Mouse (Mus musculus) kidney, adult 9 months (tissue): ENCODE results near the gene Kansl1l.
"Not testable (repeated sequence)": the region's sequence is repeated elsewhere in the genome, so short reads cannot be mapped to it uniquely, and the experiment has no call there.

Source experiments
- DNase-seq: peaks from one replicate; pipeline ENCODE4 v3.0.0; 2022

Kansl1l gene

GRCm38 (mm10) chr1:66816837-66817452, 417 bp downstream of the Kansl1l start:
- DNase-seq, result peak; percentile 91

- DNase-seq, result peak; percentile 86
Measured at GRCm38 (mm10) chr1:66815941-66816777, 1.2 kb downstream of the Kansl1l start.

GRCm38 (mm10) chr1:66814756-66815155, 2.6 kb downstream of the Kansl1l start:
- DNase-seq, result no peak

DNA sequence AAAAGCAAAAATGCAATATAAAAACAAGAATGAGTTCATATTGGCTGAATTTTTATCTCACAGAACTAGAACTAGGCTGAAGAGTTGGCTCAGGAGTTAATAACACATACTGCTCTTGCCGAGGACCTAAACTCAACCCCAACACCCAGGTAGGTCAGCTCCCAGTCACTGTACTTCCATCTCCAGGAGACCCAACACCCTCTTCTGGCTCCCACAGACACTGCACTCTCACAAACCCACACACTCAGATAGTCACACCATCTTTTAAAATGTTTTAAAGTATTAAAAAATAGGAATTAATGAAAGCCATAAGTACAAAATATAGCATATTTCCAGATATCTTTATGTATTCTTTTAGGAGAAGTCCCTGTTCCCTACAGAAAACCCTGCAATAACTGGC, 4.2 kb downstream of the Kansl1l start:
- DNase-seq, result no peak

GRCm38 (mm10) chr1:66806821-66807220, 10.5 kb downstream of the Kansl1l start:
- DNase-seq, result no peak

DNA sequence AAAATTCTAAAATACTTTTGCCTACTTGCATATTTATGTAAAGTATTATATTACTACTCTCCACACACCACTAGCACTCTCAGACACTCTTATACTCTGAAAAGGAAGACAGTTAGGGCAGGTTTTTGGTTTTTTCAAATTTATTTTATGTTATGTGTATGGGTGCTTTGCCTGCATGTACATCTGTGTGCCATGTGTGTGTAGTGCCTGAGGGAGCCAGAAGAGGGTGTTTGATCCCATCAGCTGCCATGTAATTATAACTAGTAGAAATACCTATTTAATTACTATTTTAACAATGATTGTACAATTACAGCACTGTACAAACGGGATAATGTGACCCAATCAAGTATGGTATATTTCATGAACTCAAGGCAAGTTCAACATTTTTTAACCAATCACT, 12.0 kb downstream of the Kansl1l start:
- DNase-seq, result no peak

- DNase-seq, result no peak
Measured at GRCm38 (mm10) chr1:66804710-66805109, 12.7 kb downstream of the Kansl1l start.

DNA sequence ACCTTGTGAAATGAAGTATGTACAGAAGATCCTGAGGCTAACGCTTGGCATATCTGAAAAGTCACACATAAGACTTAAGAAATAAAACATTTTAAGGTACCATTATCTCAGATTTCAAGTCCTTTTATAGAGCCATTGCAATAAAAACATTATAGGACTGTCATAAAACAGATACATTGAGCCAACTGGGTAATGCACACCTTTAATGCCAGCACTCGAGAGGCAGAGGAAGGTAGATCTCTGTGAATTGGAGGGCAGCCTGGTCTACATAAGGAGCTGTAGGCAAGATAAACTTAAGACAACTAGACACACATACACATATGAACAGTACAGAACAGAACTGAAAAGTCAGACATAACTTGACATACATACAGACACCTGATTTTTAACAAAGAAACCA, 19.4 kb downstream of the Kansl1l start:
- DNase-seq, result no peak

- no peak for DNase-seq
Measured at GRCm38 (mm10) chr1:66792838-66793466, 24.4 kb downstream of the Kansl1l start.

DNA sequence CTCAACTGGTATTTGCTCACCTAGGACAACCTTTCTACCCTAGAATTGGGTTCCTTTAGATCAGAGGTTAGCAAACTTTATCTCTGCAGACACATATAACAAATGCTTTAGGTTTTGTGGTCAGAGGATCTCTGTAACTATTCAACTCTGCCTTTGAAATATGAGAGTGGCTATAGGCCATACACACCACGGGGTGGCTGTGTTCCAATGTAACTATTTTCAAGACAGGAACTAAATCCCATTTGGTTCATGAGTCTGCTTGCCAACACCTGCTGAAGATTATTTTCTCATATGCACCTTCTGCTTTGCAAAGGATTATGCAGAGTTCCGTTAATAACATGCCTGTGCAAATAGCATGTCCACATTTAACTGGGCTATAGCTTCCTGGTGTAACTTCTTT, 35.1 kb downstream of the Kansl1l start:
- DNase-seq, result no peak

DNA sequence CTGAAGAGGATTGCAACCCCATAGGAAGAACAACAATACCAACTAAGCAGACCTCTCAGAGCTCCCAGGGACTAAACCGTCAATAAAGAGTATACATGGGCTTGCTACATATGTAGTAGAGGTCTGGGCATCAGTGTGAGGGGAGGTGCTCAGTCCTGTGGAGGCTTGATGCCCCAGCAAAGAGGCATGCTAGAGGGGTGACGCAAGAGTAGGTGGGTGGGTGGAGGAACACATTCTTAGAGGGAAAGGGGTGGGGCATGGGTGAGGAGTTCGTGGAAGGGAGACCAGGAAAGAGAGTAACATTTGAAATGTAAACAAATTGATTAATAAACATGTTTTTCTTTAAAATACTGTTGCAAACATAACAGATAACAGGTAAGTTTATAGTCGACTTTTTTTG, 36.3 kb downstream of the Kansl1l start:
- no peak for DNase-seq

GRCm38 (mm10) chr1:66778798-66779197, 38.6 kb downstream of the Kansl1l start:
- no peak for DNase-seq

GRCm38 (mm10) chr1:66777878-66778277, 39.5 kb downstream of the Kansl1l start:
- DNase-seq, result no peak

DNA sequence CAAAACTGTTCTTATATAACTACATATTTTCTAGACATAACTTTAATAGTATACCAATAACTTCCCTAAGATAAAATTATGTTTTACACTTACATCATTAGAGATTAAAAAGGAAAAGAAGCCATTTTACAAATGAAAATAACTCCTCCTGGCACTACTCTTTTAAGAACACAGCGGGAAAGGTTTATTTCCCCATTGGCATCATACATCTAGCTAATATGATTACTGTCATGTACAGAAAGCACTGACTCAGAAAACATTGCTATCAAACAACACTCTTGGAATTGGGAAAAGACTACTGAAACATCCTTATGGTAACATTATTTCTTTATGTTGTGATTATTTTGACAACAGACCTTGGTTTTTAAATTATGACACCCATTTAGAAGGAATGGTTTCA, 48.6 kb downstream of the Kansl1l start:
- DNase-seq, result no peak

- DNase-seq, result no peak
Measured at GRCm38 (mm10) chr1:66730581-66730980, 86.8 kb downstream of the Kansl1l start.

DNA sequence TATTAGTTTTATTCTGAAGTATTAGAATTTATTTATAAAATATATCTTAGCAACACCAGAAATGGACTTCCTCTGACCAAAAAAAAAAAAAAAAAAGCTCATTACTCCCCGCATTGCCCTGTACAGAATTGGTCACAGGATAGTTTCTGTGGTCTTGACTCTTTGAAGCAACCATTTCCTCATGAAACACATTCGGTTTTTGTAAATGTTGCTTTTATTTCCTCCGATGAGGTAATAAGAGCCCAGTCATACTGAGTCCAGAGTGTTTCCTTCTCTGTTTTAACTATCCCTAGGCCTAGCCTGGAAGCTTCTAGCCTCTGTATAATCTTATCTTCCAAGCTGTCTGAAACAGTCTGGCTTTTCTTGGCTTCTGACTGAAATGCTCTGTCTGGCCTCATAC, 104.5 kb downstream of the Kansl1l start:
- no peak for DNase-seq

- no peak for DNase-seq
Measured at GRCm38 (mm10) chr1:66704523-66704922, 112.8 kb downstream of the Kansl1l start.

DNA sequence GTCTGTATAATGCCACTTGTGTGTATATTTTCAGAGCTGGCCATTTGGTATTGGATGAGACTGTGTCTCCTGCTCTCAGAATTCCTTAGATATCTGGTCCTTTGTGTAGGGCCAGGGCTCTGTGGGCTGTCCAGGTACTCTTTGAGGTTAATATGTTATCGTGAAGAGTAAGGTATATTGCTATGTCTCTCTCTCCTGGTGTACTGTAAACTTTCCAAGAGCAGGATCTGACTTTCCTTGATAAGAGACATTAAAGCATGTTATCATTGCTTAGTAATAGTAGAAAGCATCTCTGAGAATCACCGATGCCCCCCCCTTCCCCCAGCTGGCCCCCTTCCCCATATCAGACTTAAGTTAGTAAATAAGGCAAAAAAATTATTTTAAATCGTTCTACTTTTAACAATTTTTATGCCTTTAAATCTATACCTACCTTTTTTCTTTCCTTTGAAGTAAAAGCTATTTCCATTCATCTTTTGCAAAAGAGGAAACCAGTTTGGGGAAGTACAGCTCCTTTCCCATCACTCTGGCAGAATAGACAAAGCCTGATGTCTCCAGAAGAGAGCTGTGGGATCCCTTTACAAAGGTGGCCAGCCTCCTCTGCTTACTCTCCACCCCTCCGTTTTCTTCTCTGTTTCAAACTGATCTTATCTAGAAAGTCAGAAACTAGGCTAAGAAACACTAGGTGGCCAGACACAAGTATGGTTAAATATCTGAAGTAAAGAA, 114.6 kb downstream of the Kansl1l start:
- no peak for DNase-seq

- DNase-seq, result no peak
Measured at GRCm38 (mm10) chr1:66701576-66701940, 115.8 kb downstream of the Kansl1l start.

- peak; percentile 91 for DNase-seq
Measured at GRCm38 (mm10) chr1:66700693-66701575, 116.4 kb downstream of the Kansl1l start, which contains the start of gene Rpe. TSS of gene Rpe (plus strand) at chr1:66700831.

- DNase-seq, result no peak
Measured at GRCm38 (mm10) chr1:66700149-66700692, 117.1 kb downstream of the Kansl1l start.

GRCm38 (mm10) chr1:66699630-66700029, 117.7 kb downstream of the Kansl1l start:
- not testable (repeated sequence) for DNase-seq
